Mouse (Mus musculus) ES-Bruce4 (cell line): Measurements from ENCODE around the gene Tgoln1.

Source experiments
- CTCF ChIP-seq: IDR thresholded peaks from one replicate; pipeline ENCODE4 v1.8.1; 2011; ENCODE audit warnings: low read depth, low read length
- EP300 ChIP-seq: IDR thresholded peaks from 2 replicates; pipeline ENCODE4 v1.6.1; 2011; ENCODE audit warnings: low read depth, low read length; ENCODE audit not compliant: insufficient read depth

GRCm38 (mm10) chr6:72635760-72636431 is 19.1 kb upstream of the Tgoln1 start:
- TF ChIP-seq CTCF (peak; percentile 57), EP300 (no peak)
